Mouse (Mus musculus): ENCODE results near the gene Zfp711.

DNA sequence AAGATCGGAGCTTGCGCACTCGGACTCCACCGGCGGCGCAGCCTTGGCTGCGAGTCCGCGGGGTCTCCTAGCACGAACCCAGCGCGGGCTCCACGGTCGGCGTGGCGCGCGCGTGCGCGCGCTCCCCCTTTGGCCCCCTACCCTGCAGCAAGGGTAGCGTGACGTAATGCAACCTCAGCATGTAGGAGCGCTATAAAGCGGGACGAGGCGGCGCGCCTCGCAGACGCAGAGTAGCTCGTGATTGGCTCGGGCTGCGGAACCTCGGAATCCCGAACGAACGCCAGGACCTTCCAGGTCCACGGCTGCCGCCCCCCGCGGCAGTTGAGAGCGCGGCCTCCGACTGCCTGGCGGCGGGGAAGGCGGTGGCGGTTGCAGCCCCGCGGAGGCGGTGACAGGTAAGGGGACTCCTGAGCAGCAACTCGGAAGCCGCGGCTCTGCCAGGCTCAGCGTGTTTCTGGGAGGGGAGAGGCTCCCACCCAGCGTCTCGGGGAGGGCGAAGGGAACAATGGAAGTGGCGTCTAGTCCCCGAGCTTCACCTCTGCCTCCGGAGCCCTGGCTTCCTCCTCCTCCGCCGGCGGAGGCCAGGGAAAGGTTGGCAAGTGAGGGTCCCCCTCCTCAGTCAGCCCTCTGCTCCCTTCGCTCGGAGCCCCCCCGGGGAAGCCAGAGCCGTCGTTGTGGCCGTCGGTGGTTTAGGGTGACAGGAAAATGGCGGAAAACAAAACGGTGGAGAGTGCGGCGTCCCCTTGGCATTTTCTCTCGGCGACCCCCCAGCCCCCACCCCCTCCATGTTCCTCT, at the start of gene Zfp711:
- TF ChIP-seq CTCF (IDR thresholded peaks at IDR 0.05; ENCODE audit: low read depth, low read length) (no peak), POLR2A (IDR thresholded peaks at IDR 0.05; ENCODE audit: extremely low read depth, insufficient read depth, low read length) (no peak)

Data from liver, adult 2 months (tissue).